Mouse (Mus musculus) gastrocnemius, adult 2 months (tissue): ENCODE measurements around the gene Rab11fip5. TPM values are rescaled to one million over a fixed set of nuclear protein-coding genes. Genes with fewer than 3 reads are reported as not detected.

Experiments
- DNase-seq: peaks from one replicate; pipeline ENCODE4 v3.0.0; 2022
- H3K27ac ChIP-seq: fragments of 200-600 bp; 2 replicates; pipeline ENCODE4 v1.8.1; 2022; ENCODE audit warnings: mild to moderate bottlenecking
- H3K4me3 ChIP-seq: fragments of 200-600 bp; 2 replicates; pipeline ENCODE4 v1.8.1; 2022; ENCODE audit warnings: mild to moderate bottlenecking, moderate library complexity
- CTCF ChIP-seq: fragments of 200-600 bp; IDR thresholded peaks from 2 replicates; pipeline ENCODE4 v1.8.1; 2022; ENCODE audit warnings: antibody characterized with exemption, mild to moderate bottlenecking, moderate library complexity
- intact Hi-C: fragments of 180-260 bp; cut with DNase I; formaldehyde crosslinking; loops from one replicate; pipeline ENCODE4 v1.15.1; 2025
- long read RNA-seq, 2 experiments: library from polyadenylated mRNA; stranded (forward); transcript quantifications; one replicate each; pipeline ENCODE4 v2.0.0; 2021
- total RNA-seq, 2 experiments: library from RNA; stranded (reverse); gene quantifications; 2 replicates each; pipeline ENCODE4 v1.2.3; 2021

The Rab11fip5 gene
- total RNA-seq, result 10 to 100 TPM; 24.2 to 28.2 TPM
- long read RNA-seq, experiment 1, full-length matches to known transcripts, result 47 of 60 reads
- long read RNA-seq, experiment 1, partial matches to known transcripts, result 7 of 60 reads
- long read RNA-seq, experiment 1, other reads (novel, unspliced or antisense), result 6 of 60 reads
- long read RNA-seq, experiment 2, full-length matches to known transcripts, result 54 of 74 reads
- long read RNA-seq, experiment 2, partial matches to known transcripts, result 7 of 74 reads
- long read RNA-seq, experiment 2, other reads (novel, unspliced or antisense), result 13 of 74 reads

DNA sequence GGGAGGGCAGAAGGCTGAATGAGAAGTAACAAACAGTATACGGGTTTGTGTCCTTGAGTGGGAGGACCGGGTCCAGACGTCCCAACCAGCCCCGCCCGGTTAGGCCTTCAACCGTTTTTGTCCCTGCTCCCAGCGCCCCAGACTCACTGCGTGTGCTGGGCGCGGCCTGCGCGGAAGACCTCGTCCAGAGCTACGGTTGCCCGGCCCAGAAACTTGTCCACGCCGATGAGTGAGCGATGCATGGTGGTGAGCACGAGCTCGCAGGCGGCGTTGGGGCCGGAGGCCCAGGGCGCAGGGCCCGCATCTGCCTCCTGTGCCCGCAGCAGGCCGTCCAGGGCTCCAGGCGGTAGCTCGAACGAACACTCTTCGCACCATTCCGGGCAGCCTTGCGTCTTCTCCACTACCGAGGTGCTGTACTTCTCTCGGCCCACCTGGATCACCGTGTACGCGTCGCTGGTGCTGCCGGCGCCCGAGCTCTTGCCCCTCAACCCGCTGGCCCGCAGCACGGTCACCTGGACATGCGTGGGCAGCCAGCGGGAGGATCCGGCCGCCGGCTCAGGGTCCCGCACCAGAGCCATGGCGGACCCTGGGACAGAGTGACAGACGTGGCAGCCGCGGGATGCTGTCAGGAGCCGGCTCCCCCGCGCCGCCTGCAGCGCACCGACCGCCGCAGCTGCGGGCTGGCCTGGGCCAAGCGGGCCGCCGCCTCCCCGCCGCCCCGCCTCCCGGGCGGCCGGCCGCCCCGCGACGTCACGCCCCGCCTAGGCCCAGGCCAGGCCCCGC is at the start of gene Rab11fip5:
Rab11fip5 (minus strand) TSS at position 684 of the 783 bp plus-strand sequence.
- no peak for TF ChIP-seq CTCF
- Histone ChIP-seq H3K4me3 (peak within 1 kb of the TSS; percentile 92), H3K27ac (peak within 1 kb of the TSS; percentile 92)
- intact Hi-C loops, result no loop called here
- DNase-seq, result peak; percentile 64

GRCm38 (mm10) chr6:85423836-85424379 is 49.5 kb upstream of the Rab11fip5 start, which contains the start of gene Noto:
Gene Noto, plus strand, starts transcription at chr6:85423886.
- intact Hi-C loops, result no loop called here
- Histone ChIP-seq H3K27ac (no peak within 1 kb of the TSS), H3K4me3 (no peak within 1 kb of the TSS)
- DNase-seq, result no peak
- no peak for TF ChIP-seq CTCF

- TF ChIP-seq CTCF, result no peak
- no peak overlapping the region for H3K27ac ChIP-seq
- intact Hi-C loops, result no loop called here
- no peak overlapping the region for H3K4me3 ChIP-seq
- no peak for DNase-seq
Observed at GRCm38 (mm10) chr6:85419150-85419549, 44.7 kb upstream of the Rab11fip5 start.

DNA sequence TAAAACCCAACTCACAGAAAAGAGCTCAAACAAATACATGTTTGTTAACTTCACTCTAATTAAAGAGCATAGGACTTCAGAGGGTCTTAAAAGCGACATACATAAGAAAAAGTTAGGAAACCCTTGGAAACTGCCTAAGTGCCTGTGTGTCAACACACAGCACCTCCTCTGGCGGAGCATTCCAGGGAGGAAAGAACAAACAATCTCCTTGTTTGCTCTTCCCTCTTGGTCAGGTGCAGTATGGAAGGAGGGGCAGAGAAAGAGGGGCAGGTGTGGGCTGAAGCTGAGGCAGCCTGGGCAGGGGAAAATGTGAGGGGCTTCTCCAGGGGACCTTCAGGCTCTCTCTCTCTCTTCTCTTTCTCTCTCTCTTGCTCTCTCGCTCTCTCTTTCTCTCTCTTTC is 41.4 kb upstream of the Rab11fip5 start:
- intact Hi-C loops, result no loop called here
- no peak for TF ChIP-seq CTCF
- H3K4me3 ChIP-seq, result no peak overlapping the region
- no peak overlapping the region for H3K27ac ChIP-seq
- DNase-seq, result no peak

DNA sequence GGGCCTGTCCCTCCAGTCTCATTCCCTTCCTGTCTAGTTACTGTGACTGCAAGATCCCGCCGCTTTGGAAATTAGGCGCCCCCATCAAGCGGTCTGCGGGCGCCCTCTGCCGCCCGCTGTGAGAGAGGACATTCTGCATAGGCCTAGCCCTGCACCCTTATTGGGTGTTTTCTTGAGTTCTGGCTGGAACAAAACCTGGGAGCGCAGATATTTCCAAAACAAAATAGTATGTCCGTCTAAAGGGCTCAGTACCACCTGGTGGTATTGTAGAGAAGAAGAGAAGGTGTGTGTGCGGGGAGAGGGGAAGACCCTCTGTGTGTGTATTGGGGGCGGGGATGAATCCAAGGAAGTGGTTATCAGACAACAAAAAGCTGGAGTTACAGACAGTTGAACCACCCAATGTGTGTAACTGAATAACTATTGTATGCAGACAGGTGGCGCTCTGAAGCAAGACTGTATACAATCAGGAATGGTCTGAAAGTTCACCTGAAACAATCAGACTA is 36.4 kb upstream of the Rab11fip5 start:
- Histone ChIP-seq H3K27ac (no peak overlapping the region), H3K4me3 (no peak overlapping the region)
- intact Hi-C loops, result loop anchor here (5.0 kb wide), 1 partner anchor 254 kb away; no protein-coding TSS in a partner anchor
- peak; percentile 53 for DNase-seq
- peak; percentile 77 for TF ChIP-seq CTCF

DNA sequence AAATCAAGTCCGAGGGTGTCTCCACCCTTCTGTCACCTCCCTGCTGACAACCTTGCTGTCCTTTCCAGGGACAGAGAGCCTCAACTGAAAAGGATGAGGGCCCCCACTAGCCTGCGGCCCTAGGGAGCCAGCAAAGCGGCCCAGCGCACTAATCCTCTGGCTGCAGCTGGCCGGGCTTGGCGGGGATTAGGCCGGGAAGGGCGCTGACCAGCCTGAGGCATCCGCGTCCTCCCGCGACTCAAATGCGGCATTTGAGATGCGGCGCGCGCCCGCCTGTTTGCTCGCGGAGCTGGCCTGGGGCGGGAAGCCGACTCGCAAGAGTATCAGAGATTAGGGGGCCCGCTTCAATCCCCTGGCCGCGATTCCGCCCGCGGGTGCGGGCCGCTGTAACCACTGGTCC is 34.6 kb upstream of the Rab11fip5 start:
- TF ChIP-seq CTCF, result no peak
- DNase-seq, result no peak
- H3K27ac ChIP-seq, result no peak overlapping the region
- H3K4me3 ChIP-seq, result 0 out of 2 replicates have a peak overlapping the region, but pooled peaks have one; percentile 11
- intact Hi-C loops, result no loop called here

GRCm38 (mm10) chr6:85403039-85403438 is 28.6 kb upstream of the Rab11fip5 start:
- Histone ChIP-seq H3K27ac (peak overlapping the region; percentile 81), H3K4me3 (no peak overlapping the region)
- DNase-seq, result no peak
- intact Hi-C loops, result loop anchor here (5.0 kb wide), 1 partner anchor 251 kb away; no protein-coding TSS in a partner anchor
- no peak for TF ChIP-seq CTCF

DNA sequence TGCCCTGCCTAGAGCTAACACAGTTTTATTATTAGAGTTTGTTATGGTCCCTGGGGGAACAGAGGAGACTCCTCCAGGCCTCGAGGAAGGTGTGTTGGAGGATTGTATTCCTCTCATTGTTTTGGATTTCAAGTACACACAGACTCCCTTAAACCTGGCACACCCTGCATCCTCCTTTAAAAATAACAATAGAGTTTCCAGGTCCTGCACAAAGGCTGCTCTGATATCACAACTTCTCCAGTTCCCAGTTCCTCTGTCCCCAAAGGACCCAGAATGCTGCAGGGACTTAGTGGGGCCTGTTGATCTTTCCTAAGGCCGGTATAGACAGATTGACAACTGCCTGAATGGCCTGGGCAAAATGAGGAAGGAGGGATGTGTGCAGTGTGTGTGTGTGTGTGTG is 28.2 kb upstream of the Rab11fip5 start:
- no peak for TF ChIP-seq CTCF
- no peak for DNase-seq
- Histone ChIP-seq H3K4me3 (no peak overlapping the region), H3K27ac (peak overlapping the region; percentile 75)
- intact Hi-C loops, result loop anchor here (5.0 kb wide), 1 partner anchor 250 kb away; no protein-coding TSS in a partner anchor

DNA sequence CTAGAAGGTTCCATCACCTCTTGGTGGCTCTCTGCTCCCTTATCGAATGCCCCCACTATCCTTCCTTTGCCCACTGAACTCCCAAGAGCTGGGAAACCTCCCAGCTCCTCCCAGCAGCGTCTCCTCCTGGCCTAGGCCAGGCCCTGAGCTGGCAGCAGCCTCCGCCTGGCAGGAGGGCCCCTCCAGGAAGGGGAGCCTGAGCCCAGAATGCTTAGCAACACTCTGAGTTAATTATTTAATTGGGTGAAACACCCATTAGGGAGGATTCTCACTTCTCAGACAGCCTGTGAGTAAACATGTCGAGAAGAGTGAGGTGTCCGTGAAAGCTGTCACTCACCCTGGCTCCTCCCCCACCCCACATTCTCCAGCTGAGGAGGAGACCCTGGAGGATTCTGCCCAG is 25.3 kb upstream of the Rab11fip5 start:
- no peak for DNase-seq
- Histone ChIP-seq H3K4me3 (no peak overlapping the region), H3K27ac (no peak overlapping the region)
- intact Hi-C loops, result loop anchor here (5.0 to 10.0 kb wide), 2 partner anchors 135 to 247 kb away; no protein-coding TSS in a partner anchor
- TF ChIP-seq CTCF, result no peak

DNA sequence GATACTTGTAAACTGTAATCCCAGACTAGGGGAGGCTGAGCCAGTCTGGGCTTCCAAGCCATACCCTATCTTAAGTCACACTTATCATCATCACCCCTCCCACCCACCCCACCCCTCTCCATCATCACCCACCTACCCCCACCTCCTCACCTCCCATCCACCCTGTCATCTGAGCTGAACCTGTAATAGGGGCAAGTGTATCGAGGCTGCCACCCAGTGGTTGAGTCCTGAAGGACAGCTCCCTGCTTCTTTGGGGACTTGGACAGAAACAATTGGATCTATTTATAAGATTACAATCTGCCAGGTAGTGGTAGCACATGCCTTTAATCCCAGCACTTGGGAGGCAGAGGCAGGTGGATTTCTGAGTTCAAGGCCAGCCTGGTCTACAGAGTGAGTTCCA is 22.7 kb upstream of the Rab11fip5 start:
- TF ChIP-seq CTCF, result peak; percentile 68
- Histone ChIP-seq H3K4me3 (no peak overlapping the region), H3K27ac (no peak overlapping the region)
- intact Hi-C loops, result loop anchor here (10.0 kb wide), 1 partner anchor 132 kb away; no protein-coding TSS in a partner anchor
- DNase-seq, result peak; percentile 57

GRCm38 (mm10) chr6:85395360-85395759 is 20.9 kb upstream of the Rab11fip5 start:
- H3K4me3 ChIP-seq, result no peak overlapping the region
- DNase-seq, result no peak
- H3K27ac ChIP-seq, result no peak overlapping the region
- intact Hi-C loops, result loop anchor here (10.0 kb wide), 1 partner anchor 131 kb away; no protein-coding TSS in a partner anchor
- TF ChIP-seq CTCF, result no peak

GRCm38 (mm10) chr6:85391803-85392202 is 17.4 kb upstream of the Rab11fip5 start:
- intact Hi-C loops, result loop anchor here (5.0 to 10.0 kb wide), 2 partner anchors 127 to 230 kb away; no protein-coding TSS in a partner anchor
- peak; percentile 75 for DNase-seq
- peak; percentile 81 for TF ChIP-seq CTCF
- no peak overlapping the region for H3K4me3 ChIP-seq
- no peak overlapping the region for H3K27ac ChIP-seq
